Mouse (Mus musculus) hindbrain, embryonic 14.5 days (tissue): ENCODE measurements at regions not wholly inside any gene's neighbourhood (a gene's known extent, or its start where the extent isn't known, plus 50 kb on each side); places are given as distances from the start of the nearest gene placed in this dataset.

ENCODE experiments used
- ATAC-seq: fragments of 200-750 bp; cut with Nextera tagmentation; 2 replicates; pipeline ENCODE4 v1.8.0; 2017; ENCODE audit warnings: moderate number of reproducible peaks, mild to moderate bottlenecking, moderate TSS enrichment, moderate library complexity; ENCODE audit not compliant: low FRiP score
- DNase-seq: peaks from one replicate; pipeline ENCODE4 v3.0.0-alpha.2; 2015; ENCODE audit warnings: low spot score
- H3K27ac ChIP-seq: fragments of 300-500 bp; sonication (generic); 2 replicates; pipeline ENCODE4 v1.5.1; 2014; ENCODE audit warnings: mild to moderate bottlenecking, moderate library complexity
- H3K27me3 ChIP-seq: fragments of 300-500 bp; sonication (generic); 2 replicates; pipeline ENCODE4 v1.6.1; 2014; ENCODE audit warnings: mild to moderate bottlenecking, low read length, mixed read lengths; ENCODE audit not compliant: control insufficient read depth, insufficient read depth
- H3K36me3 ChIP-seq: fragments of 300-500 bp; sonication (generic); replicated peaks from 2 replicates; pipeline ENCODE4 v1.6.1; 2014; ENCODE audit not compliant: control insufficient read depth, insufficient read depth
- H3K4me1 ChIP-seq: fragments of 300-500 bp; sonication (generic); replicated peaks from 2 replicates; pipeline ENCODE4 v1.6.1; 2014; ENCODE audit warnings: antibody characterized with exemption, low read length, mixed read lengths; ENCODE audit not compliant: control insufficient read depth, insufficient read depth
- H3K4me2 ChIP-seq: fragments of 300-500 bp; sonication (generic); replicated peaks from 2 replicates; pipeline ENCODE4 v1.6.1; 2014; ENCODE audit warnings: mild to moderate bottlenecking, moderate library complexity
- H3K4me3 ChIP-seq: fragments of 300-500 bp; sonication (generic); replicated peaks from 2 replicates; pipeline ENCODE4 v1.5.1; 2014; ENCODE audit warnings: mild to moderate bottlenecking, low read length
- H3K9ac ChIP-seq: fragments of 300-500 bp; sonication (generic); 2 replicates; pipeline ENCODE4 v1.6.1; 2014
- H3K9me3 ChIP-seq: fragments of 300-500 bp; sonication (generic); 2 replicates; pipeline ENCODE4 v1.6.1; 2016; ENCODE audit warnings: low read length; ENCODE audit not compliant: control insufficient read depth
- WGBS: fragments of 180-500 bp; shearing (Covaris S2); extraction: QIAGEN DNeasy Blood & Tissue Kit; methylation state at CpG from one replicate; pipeline ENCODE4 v1.1.7; 2014; 5-methylcytosine and 5-hydroxymethylcytosine counted together

DNA sequence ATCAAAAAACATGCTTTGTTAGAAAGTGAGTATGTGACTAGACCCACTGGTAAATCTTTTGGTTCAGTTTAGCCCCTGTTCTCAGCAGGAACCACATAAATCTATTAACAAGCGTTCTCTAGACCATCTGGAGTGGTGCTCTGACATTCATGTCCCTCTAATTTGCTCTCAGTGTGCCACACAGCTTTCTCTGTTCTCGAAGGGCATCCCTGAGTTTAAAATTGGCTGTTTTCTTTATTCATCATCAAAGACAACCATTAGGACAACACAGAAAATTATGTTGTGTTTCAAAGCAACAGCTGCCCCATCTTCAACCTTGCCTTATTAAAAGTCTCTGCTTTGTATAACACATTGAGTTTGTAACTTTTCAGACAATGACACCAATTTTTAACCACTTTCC lies 1124.1 kb downstream of the Stim2 start:
- Histone ChIP-seq H3K27ac (no peak overlapping the region), H3K36me3 (no peaks in the 10 kb centered on the region), H3K9ac (no peak overlapping the region), H3K4me2 (no peak overlapping the region), H3K4me3 (no peak overlapping the region), H3K27me3 (no peaks in the 10 kb centered on the region), H3K9me3 (no peaks in the 10 kb centered on the region), H3K4me1 (no peaks in the 10 kb centered on the region)
- DNase-seq = no peak
- WGBS = 59% methylated on average over 2 of the region's 2 CpGs
- ATAC-seq = no peak

- H3K36me3 ChIP-seq = no peaks in the 10 kb centered on the region
- 90% methylated on average over 3 of the region's 3 CpGs for WGBS
- H3K4me1 ChIP-seq = no peaks in the 10 kb centered on the region; the same call in 1 of the 2 replicates
- H3K4me3 ChIP-seq = no peak overlapping the region
- ATAC-seq = no peak
- DNase-seq = no peak
- H3K9ac ChIP-seq = no peak overlapping the region
- no peak overlapping the region for H3K27ac ChIP-seq
- H3K9me3 ChIP-seq = no peaks in the 10 kb centered on the region
- no peaks in the 10 kb centered on the region for H3K27me3 ChIP-seq
- no peak overlapping the region for H3K4me2 ChIP-seq
These were observed 1136.0 kb downstream of the Stim2 start for GRCm38 (mm10) chr5:55134310-55134709.

GRCm38 (mm10) chr5:55135293-55135947 lies 1137.1 kb downstream of the Stim2 start:
- no peak for DNase-seq
- Histone ChIP-seq H3K36me3 (no peaks in the 10 kb centered on the region), H3K4me1 (no peaks in the 10 kb centered on the region; the same call in 1 of the 2 replicates), H3K27ac (peak overlapping the region; percentile 55; the same call in 1 of the 2 replicates), H3K9me3 (no peaks in the 10 kb centered on the region), H3K4me2 (peak overlapping the region; percentile 24), H3K4me3 (no peak overlapping the region), H3K27me3 (no peaks in the 10 kb centered on the region), H3K9ac (no peak overlapping the region)
- peak; percentile 77 for ATAC-seq
- WGBS = 56% methylated on average over 9 of the region's 9 CpGs

DNA sequence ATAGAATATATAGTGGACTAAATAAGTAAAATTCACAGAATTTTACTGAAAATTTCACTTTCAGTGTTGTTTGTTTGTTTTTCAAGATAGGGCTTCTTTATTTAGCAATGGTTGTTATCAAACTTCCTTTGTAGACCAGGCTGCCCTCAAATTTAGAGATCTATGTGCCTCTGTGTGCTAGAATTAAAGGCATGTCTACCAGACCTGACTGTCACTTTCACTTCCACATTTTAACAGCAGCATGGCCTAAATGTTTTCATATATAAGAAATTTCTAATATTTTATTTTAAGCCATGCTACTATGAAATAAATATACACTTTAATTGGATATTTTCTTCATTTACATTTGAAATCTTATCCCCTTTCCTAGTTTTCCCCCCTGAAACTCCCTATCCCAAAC lies 1140.5 kb downstream of the Stim2 start:
- DNase-seq (no peak), ATAC-seq (no peak)
- Histone ChIP-seq H3K27ac (no peak overlapping the region), H3K9ac (no peak overlapping the region), H3K9me3 (no peaks in the 10 kb centered on the region), H3K27me3 (no peaks in the 10 kb centered on the region), H3K36me3 (no peaks in the 10 kb centered on the region), H3K4me3 (no peak overlapping the region), H3K4me1 (no peaks in the 10 kb centered on the region; the same call in 1 of the 2 replicates), H3K4me2 (no peak overlapping the region)

- no peak for ATAC-seq
- no peak overlapping the region for H3K4me2 ChIP-seq
These were observed 1149.1 kb downstream of the Stim2 start for GRCm38 (mm10) chr5:55147354-55147753.

GRCm38 (mm10) chr5:55174839-55175238 lies 1176.5 kb downstream of the Stim2 start:
- 69% methylated on average over 1 of the region's 1 CpGs for WGBS
- no peaks in the 10 kb centered on the region for H3K9me3 ChIP-seq
- no peak overlapping the region for H3K27ac ChIP-seq
- H3K9ac ChIP-seq = no peak overlapping the region
- no peaks in the 10 kb centered on the region for H3K4me1 ChIP-seq
- H3K4me3 ChIP-seq = no peak overlapping the region
- H3K27me3 ChIP-seq = no peaks in the 10 kb centered on the region
- DNase-seq (no peak), ATAC-seq (no peak)
- no peak overlapping the region for H3K4me2 ChIP-seq
- no peaks in the 10 kb centered on the region for H3K36me3 ChIP-seq

More at GRCm38 (mm10) chr5:55147354-55147753, 1149.1 kb downstream of the Stim2 start:
- no peaks in the 10 kb centered on the region for H3K36me3 ChIP-seq
- no peak overlapping the region for H3K27ac ChIP-seq
- no peaks in the 10 kb centered on the region for H3K27me3 ChIP-seq
- H3K4me3 ChIP-seq = no peak overlapping the region
- no peak for DNase-seq
- H3K9ac ChIP-seq = no peak overlapping the region
- H3K9me3 ChIP-seq = no peaks in the 10 kb centered on the region
- no peaks in the 10 kb centered on the region for H3K4me1 ChIP-seq
